Comparison of ENCODE assay signal across 28 mouse cellular contexts in the genomic region with DNA sequence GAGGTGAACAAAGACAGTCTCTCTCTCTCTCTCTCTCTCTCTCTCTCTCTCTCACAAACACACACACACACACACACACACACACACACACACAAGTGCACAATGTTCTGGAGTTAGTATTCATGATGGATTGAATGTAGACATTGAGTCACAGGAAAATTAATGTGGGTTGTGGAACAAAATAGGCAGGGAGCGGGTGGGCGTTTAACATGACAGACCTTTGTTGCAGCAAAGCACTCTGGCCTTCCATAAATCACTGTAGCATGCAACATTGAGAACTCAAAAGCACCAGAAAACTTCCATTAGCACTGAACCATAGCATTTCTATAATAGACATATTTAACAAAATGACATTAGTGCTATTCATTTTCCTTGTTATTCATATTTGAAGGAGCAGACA.
DNase-seq lines count a peak whose midpoint lies in the region; ATAC-seq and TF ChIP-seq lines count a peak whose summit lies in the region.
"Had no signal": no experiment of that assay in that cellular context is flagged by ENCODE, and none has a peak within 500 bp of the region (broad histone marks: within the 10 kb centered on the region; RNA-seq: fewer than 3 reads in every experiment).

No protein-coding gene starts in this region.

- no peaks in the 10 kb centered on the region for H3K4me1 ChIP-seq in forebrain, postnatal 0 days (ENCODE audit: insufficient read depth)
- H3K4me1 ChIP-seq in forebrain, embryonic 13.5 days: no peaks in the 10 kb centered on the region
- H3K4me1 ChIP-seq: embryonic facial prominence, embryonic 12.5 days; heart, embryonic 10.5 days; heart, embryonic 15.5 days; hindbrain, embryonic 15.5 days; limb, embryonic 12.5 days; liver, embryonic 15.5 days had no signal

- no peaks in the 10 kb centered on the region for H3K36me3 ChIP-seq in forebrain, postnatal 0 days (ENCODE audit: insufficient read depth)
- H3K36me3 ChIP-seq in forebrain, embryonic 13.5 days (ENCODE audit: poor library complexity, severe bottlenecking): no peaks in the 10 kb centered on the region
- H3K36me3 ChIP-seq: embryonic facial prominence, embryonic 12.5 days; heart, embryonic 10.5 days; heart, embryonic 15.5 days; hindbrain, embryonic 15.5 days; limb, embryonic 12.5 days; liver, embryonic 15.5 days; midbrain, embryonic 10.5 days had no signal

- no peak for DNase-seq in forebrain, postnatal 0 days
- peak; percentile 41 for DNase-seq in layer of hippocampus, adult 11-12 months (ENCODE audit: low spot score)
- no peak for DNase-seq in layer of hippocampus, postnatal 10 days (ENCODE audit: low spot score in 2 of 2)
- DNase-seq in right cerebral cortex, adult 18-20 months: peak; percentile 15
- no peak for DNase-seq in right cerebral cortex, postnatal 10 days (ENCODE audit: low spot score in 2 of 2)
- DNase-seq in mesoderm, embryonic 11.5 days (ENCODE audit: low read depth, low spot score): peak; percentile 48
- no peak for DNase-seq in thymus, postnatal 4 days
- DNase-seq: adrenal gland, postnatal 10 days; cerebellum, adult 18-20 months; cerebellum, postnatal 25 days; gastrocnemius, postnatal 14 days; kidney, adult 18-20 months; kidney, postnatal 10 days; lung, embryonic 14.5 days; lung, postnatal 14 days; thymus, adult 2 months; thymus, postnatal 36 days had no signal

- no peak overlapping the region for H3K27ac ChIP-seq in forebrain, postnatal 0 days (ENCODE audit: low read depth, low read length)
- H3K27ac ChIP-seq in forebrain, embryonic 13.5 days: no peak overlapping the region
- H3K27ac ChIP-seq: embryonic facial prominence, embryonic 12.5 days; heart, embryonic 10.5 days; heart, embryonic 15.5 days; hindbrain, embryonic 15.5 days; limb, embryonic 12.5 days; liver, embryonic 15.5 days; midbrain, embryonic 10.5 days had no signal

- no peak overlapping the region for H3K4me2 ChIP-seq in forebrain, postnatal 0 days (ENCODE audit: low read depth)
- H3K4me2 ChIP-seq in forebrain, embryonic 13.5 days: no peak overlapping the region
- H3K4me2 ChIP-seq: embryonic facial prominence, embryonic 12.5 days; heart, embryonic 15.5 days; hindbrain, embryonic 15.5 days; limb, embryonic 12.5 days; liver, embryonic 15.5 days; lung, embryonic 14.5 days had no signal

- H3K4me3 ChIP-seq in forebrain, postnatal 0 days (ENCODE audit: low read depth, low read length): no peak overlapping the region
- no peak overlapping the region for H3K4me3 ChIP-seq in forebrain, embryonic 13.5 days
- H3K4me3 ChIP-seq: embryonic facial prominence, embryonic 12.5 days; heart, embryonic 10.5 days; heart, embryonic 15.5 days; hindbrain, embryonic 15.5 days; limb, embryonic 12.5 days; liver, embryonic 15.5 days; midbrain, embryonic 10.5 days; myocyte had no signal

- no peak overlapping the region for H3K9ac ChIP-seq in forebrain, postnatal 0 days
- H3K9ac ChIP-seq in forebrain, embryonic 13.5 days: no peak overlapping the region
- H3K9ac ChIP-seq: embryonic facial prominence, embryonic 12.5 days; heart, embryonic 15.5 days; hindbrain, embryonic 15.5 days; limb, embryonic 12.5 days; liver, embryonic 15.5 days; lung, embryonic 14.5 days had no signal

- TF ChIP-seq CTCF in forebrain, postnatal 0 days (IDR thresholded peaks at IDR 0.05; ENCODE audit: low read depth): no peak

- 76% methylated on average over 2 of the region's 2 CpGs for WGBS in forebrain, postnatal 0 days
- 69% methylated on average over 2 of the region's 2 CpGs for WGBS in forebrain, embryonic 13.5 days

- peak; percentile 20; the same call in 1 of the 2 replicates for ATAC-seq in forebrain, postnatal 0 days
- no peak for ATAC-seq in forebrain, embryonic 13.5 days
- ATAC-seq: inflammation-experienced regulatory T-cells, adult 6 months; Patski had no signal

- no peaks in the 10 kb centered on the region for H3K9me3 ChIP-seq in forebrain, postnatal 0 days (ENCODE audit: low read length)
- H3K9me3 ChIP-seq in forebrain, embryonic 13.5 days (replicated peaks): no peaks in the 10 kb centered on the region
- H3K9me3 ChIP-seq: embryonic facial prominence, embryonic 12.5 days; heart, embryonic 10.5 days; heart, embryonic 15.5 days; hindbrain, embryonic 15.5 days; limb, embryonic 12.5 days; liver, embryonic 15.5 days; midbrain, embryonic 10.5 days had no signal

- no peaks in the 10 kb centered on the region for H3K27me3 ChIP-seq in forebrain, postnatal 0 days (ENCODE audit: insufficient read depth, low read length)
- H3K27me3 ChIP-seq in forebrain, embryonic 13.5 days: no peaks in the 10 kb centered on the region
- H3K27me3 ChIP-seq: embryonic facial prominence, embryonic 12.5 days; heart, embryonic 15.5 days; hindbrain, embryonic 15.5 days; limb, embryonic 12.5 days; liver, embryonic 15.5 days; Patski had no signal

Comparison
In these comparisons a context has a peak if more than half of its experiments do, and no peak if none do; other contexts are left out.
1. DNase-seq: peak in layer of hippocampus, adult 11-12 months (single experiment), right cerebral cortex, adult 18-20 months (single experiment) and mesoderm, embryonic 11.5 days (single experiment); none in forebrain, postnatal 0 days (single experiment), layer of hippocampus, postnatal 10 days (0 of 2), right cerebral cortex, postnatal 10 days (0 of 2) and thymus, postnatal 4 days (single experiment).